Mouse (Mus musculus): ENCODE results near the gene Rmdn3. TPM values are rescaled to one million over a fixed set of nuclear protein-coding genes. Genes with fewer than 3 reads are reported as not detected.
A peak's percentile ranks its signal among the peaks of the same experiment; 100 is the strongest.

Gene Rmdn3
- polyA plus RNA-seq, 1 experiment: 9.2 TPM

GRCm38 (mm10) chr2:119175614-119176013 is 18.8 kb upstream of the Rmdn3 start:
- no peak overlapping the region for H3K27ac ChIP-seq (ENCODE audit: control insufficient read depth, insufficient read depth, low read depth, low read length)
- TF ChIP-seq POLR2A (IDR thresholded peaks at IDR 0.05; ENCODE audit: control insufficient read depth, low read depth, low read length) (no peak), CTCF (IDR thresholded peaks at IDR 0.05; ENCODE audit: control insufficient read depth, insufficient read depth, insufficient replicate concordance, low read depth, low read length) (no peak)
- peaks cover 2% of the 10 kb centered on the region for H3K36me3 ChIP-seq (ENCODE audit: control insufficient read depth, insufficient read depth, low read length)
- H3K4me1 ChIP-seq (ENCODE audit: control insufficient read depth, insufficient read depth, low read length): no peaks in the 10 kb centered on the region
- H3K27me3 ChIP-seq (ENCODE audit: control insufficient read depth, insufficient read depth, low read length): no peaks in the 10 kb centered on the region
- H3K4me3 ChIP-seq (ENCODE audit: control insufficient read depth, low read depth, low read length): peak overlapping the region; percentile 10

GRCm38 (mm10) chr2:119174866-119175265 is 18.0 kb upstream of the Rmdn3 start:
- TF ChIP-seq POLR2A (IDR thresholded peaks at IDR 0.05; ENCODE audit: control insufficient read depth, low read depth, low read length) (no peak), CTCF (IDR thresholded peaks at IDR 0.05; ENCODE audit: control insufficient read depth, insufficient read depth, insufficient replicate concordance, low read depth, low read length) (no peak)
- H3K36me3 ChIP-seq (ENCODE audit: control insufficient read depth, insufficient read depth, low read length): peaks cover 2% of the 10 kb centered on the region
- no peaks in the 10 kb centered on the region for H3K4me1 ChIP-seq (ENCODE audit: control insufficient read depth, insufficient read depth, low read length)
- no peak overlapping the region for H3K27ac ChIP-seq (ENCODE audit: control insufficient read depth, insufficient read depth, low read depth, low read length)
- peak overlapping the region; percentile 16 for H3K4me3 ChIP-seq (ENCODE audit: control insufficient read depth, low read depth, low read length)
- no peaks in the 10 kb centered on the region for H3K27me3 ChIP-seq (ENCODE audit: control insufficient read depth, insufficient read depth, low read length)

- no peak for TF ChIP-seq CTCF (IDR thresholded peaks at IDR 0.05; ENCODE audit: control insufficient read depth, insufficient read depth, insufficient replicate concordance, low read depth, low read length)
- no peaks in the 10 kb centered on the region; the same call in 1 of the 2 replicates for H3K36me3 ChIP-seq (ENCODE audit: control insufficient read depth, insufficient read depth, low read length)
- no peaks in the 10 kb centered on the region; the same call in 1 of the 2 replicates for H3K4me1 ChIP-seq (ENCODE audit: control insufficient read depth, insufficient read depth, low read length)
- H3K27ac ChIP-seq (ENCODE audit: control insufficient read depth, insufficient read depth, low read depth, low read length): no peak within 1 kb of the TSS
- peak within 1 kb of the TSS; percentile 16 for H3K4me3 ChIP-seq (ENCODE audit: control insufficient read depth, low read depth, low read length)
- H3K27me3 ChIP-seq (ENCODE audit: control insufficient read depth, insufficient read depth, low read length): no peaks in the 10 kb centered on the region
These were observed 17.3 kb upstream of the Rmdn3 start, which contains the start of gene Gm14137 for GRCm38 (mm10) chr2:119173991-119174651. Gene Gm14137, plus strand, starts transcription at chr2:119174509.

- Histone ChIP-seq H3K27me3 (ENCODE audit: control insufficient read depth, insufficient read depth, low read length) (no peaks in the 10 kb centered on the region), H3K4me1 (ENCODE audit: control insufficient read depth, insufficient read depth, low read length) (peaks cover under 1% of the 10 kb centered on the region; the same call in 1 of the 2 replicates), H3K4me3 (ENCODE audit: control insufficient read depth, low read depth, low read length) (no peak overlapping the region), H3K36me3 (ENCODE audit: control insufficient read depth, insufficient read depth, low read length) (no peaks in the 10 kb centered on the region), H3K27ac (ENCODE audit: control insufficient read depth, insufficient read depth, low read depth, low read length) (no peak overlapping the region)
- TF ChIP-seq CTCF (IDR thresholded peaks at IDR 0.05; ENCODE audit: control insufficient read depth, insufficient read depth, insufficient replicate concordance, low read depth, low read length): no peak
- no peak for TF ChIP-seq POLR2A (IDR thresholded peaks at IDR 0.05; ENCODE audit: control insufficient read depth, low read depth, low read length)
These were observed 16.2 kb upstream of the Rmdn3 start for GRCm38 (mm10) chr2:119172862-119173576.

GRCm38 (mm10) chr2:119172446-119172845 is 15.6 kb upstream of the Rmdn3 start:
- Histone ChIP-seq H3K27me3 (ENCODE audit: control insufficient read depth, insufficient read depth, low read length) (no peaks in the 10 kb centered on the region), H3K4me1 (ENCODE audit: control insufficient read depth, insufficient read depth, low read length) (peaks cover 7% of the 10 kb centered on the region), H3K27ac (ENCODE audit: control insufficient read depth, insufficient read depth, low read depth, low read length) (no peak overlapping the region), H3K36me3 (ENCODE audit: control insufficient read depth, insufficient read depth, low read length) (no peaks in the 10 kb centered on the region), H3K4me3 (ENCODE audit: control insufficient read depth, low read depth, low read length) (no peak overlapping the region)
- no peak for TF ChIP-seq POLR2A (IDR thresholded peaks at IDR 0.05; ENCODE audit: control insufficient read depth, low read depth, low read length)
- no peak for TF ChIP-seq CTCF (IDR thresholded peaks at IDR 0.05; ENCODE audit: control insufficient read depth, insufficient read depth, insufficient replicate concordance, low read depth, low read length)

GRCm38 (mm10) chr2:119171574-119171973 is 14.7 kb upstream of the Rmdn3 start:
- no peak overlapping the region for H3K27ac ChIP-seq (ENCODE audit: control insufficient read depth, insufficient read depth, low read depth, low read length)
- no peak overlapping the region for H3K4me3 ChIP-seq (ENCODE audit: control insufficient read depth, low read depth, low read length)
- H3K36me3 ChIP-seq (ENCODE audit: control insufficient read depth, insufficient read depth, low read length): no peaks in the 10 kb centered on the region
- TF ChIP-seq CTCF (IDR thresholded peaks at IDR 0.05; ENCODE audit: control insufficient read depth, insufficient read depth, insufficient replicate concordance, low read depth, low read length) (no peak), POLR2A (IDR thresholded peaks at IDR 0.05; ENCODE audit: control insufficient read depth, low read depth, low read length) (no peak)
- H3K4me1 ChIP-seq (ENCODE audit: control insufficient read depth, insufficient read depth, low read length): peaks cover 15% of the 10 kb centered on the region
- H3K27me3 ChIP-seq (ENCODE audit: control insufficient read depth, insufficient read depth, low read length): no peaks in the 10 kb centered on the region

- no peak for TF ChIP-seq POLR2A (IDR thresholded peaks at IDR 0.05; ENCODE audit: control insufficient read depth, low read depth, low read length)
- no peak for TF ChIP-seq CTCF (IDR thresholded peaks at IDR 0.05; ENCODE audit: control insufficient read depth, insufficient read depth, insufficient replicate concordance, low read depth, low read length)
- Histone ChIP-seq H3K36me3 (ENCODE audit: control insufficient read depth, insufficient read depth, low read length) (no peaks in the 10 kb centered on the region), H3K27ac (ENCODE audit: control insufficient read depth, insufficient read depth, low read depth, low read length) (no peak overlapping the region), H3K27me3 (ENCODE audit: control insufficient read depth, insufficient read depth, low read length) (no peaks in the 10 kb centered on the region), H3K4me3 (ENCODE audit: control insufficient read depth, low read depth, low read length) (no peak overlapping the region), H3K4me1 (ENCODE audit: control insufficient read depth, insufficient read depth, low read length) (peaks cover 15% of the 10 kb centered on the region)
These were observed 13.4 kb upstream of the Rmdn3 start for GRCm38 (mm10) chr2:119170282-119170681.
